11 mouse cellular contexts compared by ENCODE assay signal in genomic region chr4:154022407-154022806, GRCm38 (mm10). TPM values are rescaled to one million over a fixed set of nuclear protein-coding genes. Genes with fewer than 3 reads are reported as not detected.
A peak's percentile ranks its signal among the peaks of the same experiment; 100 is the strongest.
DNase-seq lines count a peak whose midpoint lies in the region; ATAC-seq and TF ChIP-seq lines count a peak whose summit lies in the region.
"Had no signal": no experiment of that assay in that cellular context is flagged by ENCODE, and none has a peak within 500 bp of the region (broad histone marks: within the 10 kb centered on the region; RNA-seq: fewer than 3 reads in every experiment).

No protein-coding gene starts in this region.

- peaks cover 25% of the 10 kb centered on the region for H3K36me3 ChIP-seq in spleen, adult 2 months (ENCODE audit: control insufficient read depth, insufficient read depth, low read length)
- 0 out of 2 replicates have a peak, but pooled peaks cover 15% of the 10 kb centered on the region for H3K36me3 ChIP-seq in stomach, embryonic 16.5 days (ENCODE audit: control insufficient read depth, insufficient read depth, low read length)

- H3K4me2 ChIP-seq in stomach, embryonic 16.5 days (ENCODE audit: low read depth, low read length) = no peak overlapping the region

- ATAC-seq in stomach, embryonic 16.5 days (ENCODE audit: insufficient read depth, low FRiP score) = no peak

- no peak overlapping the region; the same call in 1 of the 2 replicates for H3K9ac ChIP-seq in stomach, embryonic 16.5 days (ENCODE audit: low read length)

- H3K4me1 ChIP-seq in spleen, adult 2 months (ENCODE audit: control insufficient read depth, insufficient read depth, insufficient read length) = no peaks in the 10 kb centered on the region; the same call in none of the 2 replicates
- peaks cover 39% of the 10 kb centered on the region for H3K4me1 ChIP-seq in stomach, embryonic 16.5 days (ENCODE audit: control insufficient read depth, insufficient read depth, low read length)

- 0 out of 2 replicates have a peak overlapping the region, but pooled peaks have one; percentile 36 for H3K27ac ChIP-seq in spleen, adult 2 months (ENCODE audit: insufficient read depth, low read length)
- peak overlapping the region; percentile 55; the same call in 1 of the 2 replicates for H3K27ac ChIP-seq in stomach, embryonic 16.5 days (ENCODE audit: low read length)

- no peaks in the 10 kb centered on the region for H3K9me3 ChIP-seq in stomach, embryonic 16.5 days (replicated peaks; ENCODE audit: control insufficient read depth, low read length)

- peaks cover 2% of the 10 kb centered on the region; the same call in 1 of the 2 replicates for H3K27me3 ChIP-seq in spleen, adult 2 months (ENCODE audit: control insufficient read depth, insufficient read depth, low read length)
- no peaks in the 10 kb centered on the region for H3K27me3 ChIP-seq in stomach, embryonic 16.5 days (ENCODE audit: control insufficient read depth, insufficient read depth, low read length)

- H3K4me3 ChIP-seq in spleen, adult 2 months (ENCODE audit: extremely low read depth, insufficient read depth, insufficient read length) = no peak overlapping the region
- no peak overlapping the region for H3K4me3 ChIP-seq in stomach, embryonic 16.5 days (replicated peaks; ENCODE audit: low read length)

- 83% methylated on average over 4 of the region's 4 CpGs for WGBS in spleen, adult 2 months
- WGBS in stomach, embryonic 16.5 days = 67% methylated on average over 4 of the region's 4 CpGs

- no peak for TF ChIP-seq CTCF in spleen, adult 2 months (IDR thresholded peaks at IDR 0.05; ENCODE audit: extremely low read depth, insufficient read depth, insufficient read length, insufficient replicate concordance)

- DNase-seq in adrenal gland, postnatal 14 days = peak; percentile 61
- DNase-seq in adrenal gland, adult 18-20 months (ENCODE audit: low spot score in 2 of 2) = no peak
- DNase-seq in spleen, adult 2 months (ENCODE audit: low read depth in 1 of 2, low spot score in 2 of 2) = no peak
- no peak for DNase-seq in spleen, adult 12 weeks (ENCODE audit: low spot score)
- DNase-seq in kidney, postnatal 14 days = peak; percentile 91
- DNase-seq in urinary bladder, adult 18-20 months (ENCODE audit: low spot score in 2 of 2) = no peak
- no peak for DNase-seq in spleen, adult 18-20 months

- no peak for TF ChIP-seq POLR2A in spleen, adult 2 months (IDR thresholded peaks at IDR 0.05; ENCODE audit: low read depth, low read length)

RNA-seq across cellular contexts. Expression of gene Smim1, which starts 3.6 kb away (rescaled TPM):
- total RNA-seq in adrenal gland, postnatal 14 days (2021) = 31.4 and 33.0 TPM in 2 replicates
- 10 to 100 TPM; 48.5 to 54.2 TPM for total RNA-seq in adrenal gland, adult 18-20 months (2021)
- 30.5 and 36.3 TPM in 2 replicates for polyA plus RNA-seq in spleen, adult 2 months (2012; rRNA removed)
- polyA plus RNA-seq in stomach, embryonic 16.5 days (2015; fragmentation: Nextera tagmentation; extraction: Ambion mirVana) = 58.7 and 63.0 TPM in 2 replicates

RNA-seq across cellular contexts. Expression of gene Lrrc47, which starts 10.9 kb away (rescaled TPM):
- 39.8 and 44.3 TPM in 2 replicates for total RNA-seq in adrenal gland, postnatal 14 days (2021)
- total RNA-seq in adrenal gland, adult 18-20 months (2021) = 10 to 100 TPM; 54.8 to 55.4 TPM
- polyA plus RNA-seq in spleen, adult 2 months (2012; rRNA removed) = 47.2 and 71.0 TPM in 2 replicates
- polyA plus RNA-seq in stomach, embryonic 16.5 days (2015; fragmentation: Nextera tagmentation; extraction: Ambion mirVana) = 8.6 and 10.9 TPM in 2 replicates

RNA-seq across cellular contexts. Expression of gene Ccdc27, which starts 20.1 kb away (rescaled TPM):
- not detected in 2 replicates for total RNA-seq in adrenal gland, postnatal 14 days (2021)
- not detected for total RNA-seq in adrenal gland, adult 18-20 months (2021)
- not detected in 2 replicates for polyA plus RNA-seq in spleen, adult 2 months (2012; rRNA removed)
- not detected in 2 replicates for polyA plus RNA-seq in stomach, embryonic 16.5 days (2015; fragmentation: Nextera tagmentation; extraction: Ambion mirVana)
- total RNA-seq: left cerebral cortex, postnatal 36 days had no signal
- polyA plus RNA-seq: C2C12; small intestine, adult 2 months had no signal

RNA-seq across cellular contexts. Expression of gene Cep104, which starts 47.4 kb away (rescaled TPM):
- 22.3 and 24.8 TPM in 2 replicates for total RNA-seq in adrenal gland, postnatal 14 days (2021)
- total RNA-seq in adrenal gland, adult 18-20 months (2021) = 10 to 100 TPM; 22.7 to 25.0 TPM
- polyA plus RNA-seq in spleen, adult 2 months (2012; rRNA removed) = 8.6 and 9.6 TPM in 2 replicates
- 12.0 and 13.9 TPM in 2 replicates for polyA plus RNA-seq in stomach, embryonic 16.5 days (2015; fragmentation: Nextera tagmentation; extraction: Ambion mirVana)

RNA-seq across cellular contexts. Expression of gene Dffb, which starts 47.5 kb away (rescaled TPM):
- total RNA-seq in adrenal gland, postnatal 14 days (2021) = 4.3 and 7.4 TPM in 2 replicates
- total RNA-seq in adrenal gland, adult 18-20 months (2021) = 1 to 10 TPM; 2.8 to 3.2 TPM
- 23.1 and 33.5 TPM in 2 replicates for polyA plus RNA-seq in spleen, adult 2 months (2012; rRNA removed)
- polyA plus RNA-seq in stomach, embryonic 16.5 days (2015; fragmentation: Nextera tagmentation; extraction: Ambion mirVana) = 12.4 and 12.8 TPM in 2 replicates

Comparison
In these comparisons a context has a peak if more than half of its experiments do, and no peak if none do; other contexts are left out.
1. DNase-seq: peak in adrenal gland, postnatal 14 days (single experiment) and kidney, postnatal 14 days (single experiment); none in adrenal gland, adult 18-20 months (0 of 2), spleen, adult 2 months (0 of 2), spleen, adult 12 weeks (single experiment), urinary bladder, adult 18-20 months (0 of 2) and spleen, adult 18-20 months (0 of 2).